Mouse (Mus musculus) MEL (cell line): ENCODE measurements around the gene Rpl3.

ENCODE experiments used
- CTCF ChIP-seq, 3 experiments: IDR thresholded peaks in 2 of 3; conservative IDR thresholded peaks in 1 of 3; 2 replicates each; pipeline ENCODE4 v1.5.1; 2011 to 2012; ENCODE audit warnings: low read length in 3 of 3, low read depth in 2 of 3, mild to moderate bottlenecking in 2 of 3, improper control_type of control experiment in 1 of 3, inconsistent platforms in 1 of 3, mixed read lengths in 1 of 3, moderate library complexity in 1 of 3; ENCODE audit not compliant: control insufficient read depth in 1 of 3, insufficient read depth in 1 of 3, poor library complexity in 1 of 3, severe bottlenecking in 1 of 3
- EP300 ChIP-seq, 2 experiments: IDR thresholded peaks; 2 replicates each; pipeline ENCODE4 v1.6.1; 2011; ENCODE audit warnings: improper control_type of control experiment in 2 of 2, low read length in 2 of 2, low read depth in 1 of 2, mild to moderate bottlenecking in 1 of 2
- MAX ChIP-seq: IDR thresholded peaks from 2 replicates; pipeline ENCODE4 v1.6.1; 2011; ENCODE audit warnings: low read length, improper control_type of control experiment
- MYC ChIP-seq: IDR thresholded peaks from 2 replicates; pipeline ENCODE4 v1.6.1; 2011; ENCODE audit warnings: low read depth, mild to moderate bottlenecking, low read length, improper control_type of control experiment, moderate library complexity
- POLR2A ChIP-seq, 2 experiments: IDR thresholded peaks; 2 replicates each; pipeline ENCODE4 v1.6.1; 2011 to 2012; ENCODE audit warnings: low read length in 2 of 2, mild to moderate bottlenecking in 2 of 2, control low read depth in 1 of 2, improper control_type of control experiment in 1 of 2, low read depth in 1 of 2, moderate library complexity in 1 of 2; ENCODE audit not compliant: control insufficient read depth in 1 of 2, insufficient read depth in 1 of 2, poor library complexity in 1 of 2
- SMC3 ChIP-seq: IDR thresholded peaks from 2 replicates; pipeline ENCODE4 v1.6.1; 2011; ENCODE audit warnings: low read depth, low read length, improper control_type of control experiment
- ZC3H11A ChIP-seq: IDR thresholded peaks from 2 replicates; pipeline ENCODE4 v1.6.1; 2012; ENCODE audit warnings: low read depth, mild to moderate bottlenecking, inconsistent platforms, low read length, improper control_type of control experiment

DNA sequence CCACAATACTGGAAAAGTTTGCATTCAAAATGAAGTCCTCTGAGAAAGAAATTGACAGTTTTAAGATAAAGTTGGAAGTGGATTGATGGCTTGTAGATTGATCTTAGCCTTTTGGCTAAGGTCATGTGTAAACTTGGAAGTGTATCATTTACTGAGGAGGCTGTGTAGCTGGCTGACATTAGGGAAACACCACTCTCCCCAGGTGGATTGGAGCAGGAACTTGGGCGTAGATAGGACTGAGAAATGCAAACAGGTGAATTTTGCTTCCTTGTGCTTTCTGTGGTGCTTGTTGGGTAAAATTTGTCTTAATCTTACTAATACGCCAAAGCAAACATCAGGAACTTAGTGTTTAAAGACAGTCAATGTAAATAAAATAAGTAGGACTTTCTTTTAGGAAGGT, 48.6 kb upstream of the Rpl3 start:
- TF ChIP-seq EP300 (IDR thresholded peaks at IDR 0.05; ENCODE audit: low read depth in 1 of 2, low read length in 2 of 2) (no peak), MAX (no peak), CTCF (IDR thresholded peaks at IDR 0.05 in 2 of 3, conservative IDR thresholded peaks at IDR 0.05 in 1 of 3; ENCODE audit: control insufficient read depth in 1 of 3, insufficient read depth in 1 of 3, low read depth in 2 of 3, low read length in 3 of 3, poor library complexity in 1 of 3, severe bottlenecking in 1 of 3) (no peak), POLR2A (IDR thresholded peaks at IDR 0.05; ENCODE audit: control insufficient read depth in 1 of 2, insufficient read depth in 1 of 2, low read depth in 1 of 2, low read length in 2 of 2, poor library complexity in 1 of 2) (no peak), MYC (no peak), SMC3 (no peak), ZC3H11A (no peak)
